Mouse (Mus musculus) liver, adult (tissue): ENCODE data around the gene Ank3.

Experiments
- GATA4 ChIP-seq: IDR thresholded peaks from 2 replicates; pipeline ENCODE4 v1.6.1; 2014; ENCODE audit warnings: mild to moderate bottlenecking, low read length; ENCODE audit not compliant: insufficient replicate concordance

Gene Ank3

DNA sequence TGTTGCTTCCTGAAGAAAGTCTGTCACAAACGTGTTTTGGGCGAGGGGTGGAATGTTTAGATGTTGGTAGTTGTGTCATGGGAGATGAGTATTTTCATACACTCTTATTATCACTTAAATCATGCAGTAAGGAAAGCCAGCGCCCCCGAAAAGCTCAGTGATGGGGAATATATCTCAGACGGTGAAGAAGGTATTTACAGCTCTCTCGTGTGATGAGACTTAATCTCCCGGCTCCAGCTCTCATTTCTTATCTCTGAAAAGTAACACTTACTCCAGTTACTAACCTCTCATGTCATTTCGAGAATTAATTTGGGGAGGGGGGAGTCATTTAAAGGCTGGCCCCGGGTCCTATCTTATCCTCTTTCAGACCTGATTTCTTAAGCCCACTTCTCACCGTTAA lies 505.7 kb downstream of the Ank3 start:
- no peak for TF ChIP-seq GATA4

DNA sequence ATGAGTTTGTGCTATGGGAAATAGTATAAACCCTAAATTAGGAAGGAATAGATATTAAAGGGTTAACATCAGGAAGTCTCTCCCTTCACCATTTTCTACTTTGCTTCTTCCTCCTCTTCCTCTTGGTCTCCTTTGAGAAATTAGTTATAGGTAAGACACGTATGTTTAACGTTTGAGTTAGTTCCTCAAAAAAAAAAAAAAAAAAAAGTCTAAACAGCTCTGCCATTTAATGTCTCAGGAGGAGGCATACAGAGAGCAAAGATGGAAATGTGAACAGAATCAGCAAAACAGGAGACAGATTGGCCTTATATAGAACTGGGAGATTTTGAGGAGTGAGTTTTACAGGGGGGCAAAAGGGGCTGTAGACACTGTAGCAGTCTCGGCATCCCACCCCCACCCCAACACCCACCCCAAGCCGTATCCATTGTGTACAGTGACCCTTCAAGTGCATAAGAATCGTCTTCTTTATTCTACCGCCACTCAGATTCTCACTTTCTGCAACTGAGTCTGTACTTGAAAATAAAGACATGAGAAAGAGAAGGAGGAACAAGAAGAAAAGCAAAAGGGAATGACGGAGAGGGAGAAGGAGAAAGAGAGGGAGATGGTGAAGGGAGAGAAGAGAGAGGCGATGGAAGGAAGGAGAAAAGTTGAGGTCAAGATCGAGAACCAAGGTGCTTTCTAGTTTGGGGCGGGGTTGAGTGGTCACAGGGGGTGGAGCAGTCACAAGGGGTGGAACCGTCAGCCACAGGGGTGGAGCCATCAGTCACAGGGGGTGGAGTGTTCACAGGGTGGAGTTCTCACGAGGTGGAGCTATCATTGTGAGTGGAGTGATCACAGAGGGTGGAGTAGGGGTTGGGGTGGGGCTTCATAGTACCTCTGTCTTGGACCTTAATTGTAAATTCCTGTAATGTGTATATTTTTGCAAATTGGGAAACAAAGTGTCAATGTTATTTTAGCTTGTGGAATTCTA lies 509.5 kb downstream of the Ank3 start:
- no peak for TF ChIP-seq GATA4

DNA sequence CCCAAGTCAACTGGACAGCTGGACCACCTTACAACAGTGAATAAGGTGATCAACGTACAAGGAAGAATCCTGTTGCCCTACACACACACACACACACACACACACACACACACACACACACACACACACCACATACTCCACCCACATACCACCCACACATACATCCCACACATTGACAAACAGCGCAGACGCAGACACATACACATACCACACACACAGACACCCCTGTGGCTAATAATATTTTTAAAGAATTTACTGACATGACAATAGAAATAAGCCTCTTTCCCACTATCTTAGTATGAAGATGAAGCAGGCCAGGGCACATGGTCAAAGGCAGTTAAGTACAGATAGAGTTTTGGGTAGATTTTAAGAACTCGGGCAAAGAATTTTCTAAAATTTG lies 511.3 kb downstream of the Ank3 start:
- TF ChIP-seq GATA4, result no peak

DNA sequence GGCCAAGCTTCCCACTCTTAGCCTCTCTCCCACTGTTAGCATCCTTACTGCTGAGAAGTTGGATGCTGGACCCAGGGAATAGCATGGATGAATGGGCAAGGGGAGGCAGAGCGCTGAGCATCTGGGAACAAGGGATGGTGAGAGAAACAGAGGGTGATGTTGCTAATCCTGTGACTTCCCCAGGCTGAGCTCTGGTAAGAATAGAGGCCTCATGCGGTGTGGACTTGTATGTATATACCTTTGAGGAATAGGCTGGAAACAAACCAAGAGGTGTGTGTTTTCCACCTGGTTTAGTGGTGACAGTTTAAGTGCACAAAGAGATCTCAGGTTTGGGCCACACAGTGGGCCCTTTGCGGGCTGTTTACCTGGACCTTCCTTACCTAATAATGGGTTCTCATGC lies 517.0 kb downstream of the Ank3 start:
- TF ChIP-seq GATA4, result no peak

DNA sequence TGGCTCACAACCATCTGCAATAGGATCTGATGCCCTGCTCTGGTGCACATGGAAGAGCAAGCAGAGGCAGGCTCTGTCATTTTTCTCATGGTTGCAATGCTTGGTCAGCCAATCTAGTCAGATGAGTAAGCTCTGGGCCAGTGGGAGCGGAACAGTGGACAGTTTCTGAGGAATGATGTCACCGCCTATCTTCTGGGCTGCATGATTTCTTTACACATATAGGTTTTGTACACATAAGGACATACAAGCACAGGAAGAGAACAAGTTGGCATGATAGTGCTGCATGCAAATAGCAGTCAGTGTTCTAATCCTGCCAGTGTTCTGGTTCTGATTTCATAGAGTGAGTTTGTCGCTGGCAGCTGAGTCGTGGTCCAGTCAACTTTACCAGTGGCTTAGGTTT lies 517.6 kb downstream of the Ank3 start:
- TF ChIP-seq GATA4, result no peak

DNA sequence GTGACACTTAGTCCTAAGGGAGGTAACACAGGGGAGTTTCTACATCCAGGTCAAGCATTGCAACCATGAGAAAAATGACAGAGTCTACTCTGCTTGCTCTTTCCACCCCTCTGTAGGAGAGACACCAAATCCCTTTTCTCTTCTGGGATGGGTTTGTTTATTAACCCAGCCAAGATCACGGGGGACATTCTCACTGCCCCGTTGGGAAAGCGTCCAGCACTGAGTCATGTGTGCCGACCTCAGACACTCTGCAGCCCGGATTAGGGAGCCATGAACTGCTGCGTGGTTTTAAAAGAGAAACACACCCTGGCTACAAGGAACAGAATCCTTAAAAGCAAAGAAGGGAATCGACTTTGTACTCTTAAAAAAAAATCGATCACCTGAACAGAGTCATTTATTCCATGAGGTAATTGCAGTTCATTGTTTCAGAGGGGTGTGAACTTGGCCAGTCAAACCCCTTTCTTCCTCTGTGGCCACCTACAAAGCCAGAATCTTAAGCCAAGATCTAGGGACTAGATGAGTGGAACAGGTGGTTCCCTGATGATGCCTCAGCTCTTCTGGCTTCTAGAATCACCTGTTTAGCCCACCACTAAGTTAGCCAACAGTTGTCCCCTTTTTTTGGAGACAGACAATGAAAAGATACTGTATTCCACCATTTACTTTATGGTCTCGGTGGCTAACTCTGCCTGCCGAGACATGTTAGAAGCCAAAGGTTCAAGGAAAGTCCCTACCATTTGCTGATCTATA lies 518.3 kb downstream of the Ank3 start:
- no peak for TF ChIP-seq GATA4

DNA sequence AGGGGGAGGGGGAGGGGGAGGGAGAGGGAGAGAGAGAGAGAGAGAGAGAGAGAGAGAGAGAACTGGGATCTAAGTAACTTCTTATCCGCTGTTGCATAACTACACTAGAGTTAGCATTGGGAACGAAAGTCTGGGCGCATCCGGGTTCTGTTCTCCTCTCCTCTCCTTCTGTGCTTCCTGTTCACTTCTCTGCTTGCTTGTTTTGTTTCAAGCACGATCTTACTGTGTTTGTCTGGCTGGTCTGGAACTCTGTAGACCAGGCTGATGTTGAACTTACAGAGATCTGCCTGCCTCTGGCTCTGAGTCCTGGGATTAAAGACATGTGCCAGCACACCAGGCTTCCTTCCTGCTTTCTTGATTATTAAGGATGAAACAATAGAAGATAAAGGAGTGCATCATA lies 519.1 kb downstream of the Ank3 start:
- no peak for TF ChIP-seq GATA4

DNA sequence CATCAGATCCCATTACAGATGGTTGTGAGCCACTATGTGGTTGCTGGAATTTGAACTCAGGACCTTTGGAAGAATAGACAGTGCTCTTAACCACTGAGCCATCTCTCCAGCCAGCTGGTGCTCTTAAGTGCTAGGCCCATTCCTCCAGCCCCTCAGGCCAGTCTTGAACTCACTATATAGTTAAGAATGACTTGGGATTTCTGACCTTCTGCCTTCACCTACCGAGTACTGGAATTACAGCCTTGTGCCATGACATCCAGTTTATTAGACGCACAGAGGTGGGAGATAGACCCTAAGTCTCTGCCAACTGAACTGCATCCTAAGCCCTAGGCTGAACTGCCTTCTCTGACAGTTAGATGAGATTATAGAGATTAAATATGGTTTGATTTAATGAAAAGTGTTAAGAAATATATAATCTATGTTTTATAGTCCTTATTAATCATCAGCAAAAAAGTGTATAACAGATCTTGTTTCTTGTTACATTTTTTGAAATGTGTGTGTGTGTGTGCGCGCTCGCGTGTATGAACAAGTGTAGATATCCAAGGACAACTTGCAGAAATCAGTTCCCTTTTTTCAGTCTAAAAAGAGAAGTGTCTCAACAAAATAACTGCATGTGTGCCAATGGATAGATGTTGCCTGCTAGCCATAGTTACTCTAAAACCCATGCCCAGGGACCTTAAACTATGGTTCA lies 520.0 kb downstream of the Ank3 start:
- TF ChIP-seq GATA4, result no peak

DNA sequence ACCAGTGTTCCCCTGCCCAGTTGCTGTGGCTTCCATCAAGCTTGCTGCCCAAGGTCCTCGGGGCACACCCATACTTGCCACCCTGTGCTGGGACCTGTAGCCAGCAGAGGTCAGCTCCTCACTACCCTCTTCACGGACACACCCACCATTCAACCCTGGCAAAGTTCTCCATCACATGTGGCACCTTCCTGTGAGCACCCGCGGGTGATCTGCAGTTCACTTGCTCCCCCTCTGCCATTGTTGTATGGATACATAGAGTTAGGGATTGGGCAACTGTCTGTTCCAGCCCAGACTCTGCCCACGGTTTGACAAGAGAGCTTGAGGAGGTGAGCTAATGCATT lies 520.5 kb downstream of the Ank3 start:
- no peak for TF ChIP-seq GATA4

DNA sequence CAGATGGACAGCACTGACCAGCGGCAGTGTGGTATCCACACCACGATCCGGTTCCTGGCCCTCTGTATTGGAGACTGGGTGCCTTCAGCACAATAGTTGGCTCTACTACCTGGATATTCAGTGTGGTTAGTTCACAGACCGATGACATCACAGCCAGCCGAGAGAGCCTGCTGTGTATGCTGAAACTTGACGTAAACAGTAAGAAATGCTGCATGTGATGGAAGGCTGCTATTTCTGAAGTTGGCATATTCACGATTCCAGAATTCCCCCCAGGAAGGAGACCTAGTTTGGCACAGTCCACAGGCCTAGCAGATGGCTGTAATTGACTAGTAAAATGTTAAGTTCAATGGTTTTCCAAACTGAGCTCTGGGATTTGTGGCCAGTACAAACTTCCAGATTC lies 521.2 kb downstream of the Ank3 start:
- no peak for TF ChIP-seq GATA4

DNA sequence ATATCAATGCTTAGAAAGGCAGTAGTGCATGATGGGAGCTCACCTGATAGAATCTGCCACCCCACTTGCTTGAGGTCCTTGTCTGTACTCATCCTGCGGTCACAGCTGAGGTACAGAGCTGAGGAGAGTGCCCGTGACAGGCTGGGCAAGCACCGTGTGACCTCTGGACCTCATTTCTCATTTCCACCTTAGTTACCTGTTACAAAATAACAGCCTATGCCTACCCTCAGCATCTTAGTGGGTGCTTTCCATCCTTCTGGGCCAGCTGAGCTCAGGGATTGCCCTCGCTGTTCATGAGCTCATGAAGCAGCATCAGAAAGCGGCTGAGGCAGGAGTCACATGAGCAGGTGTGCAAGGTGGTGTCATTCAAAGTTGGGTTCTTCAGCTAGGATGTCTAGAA lies 523.5 kb downstream of the Ank3 start:
- no peak for TF ChIP-seq GATA4

DNA sequence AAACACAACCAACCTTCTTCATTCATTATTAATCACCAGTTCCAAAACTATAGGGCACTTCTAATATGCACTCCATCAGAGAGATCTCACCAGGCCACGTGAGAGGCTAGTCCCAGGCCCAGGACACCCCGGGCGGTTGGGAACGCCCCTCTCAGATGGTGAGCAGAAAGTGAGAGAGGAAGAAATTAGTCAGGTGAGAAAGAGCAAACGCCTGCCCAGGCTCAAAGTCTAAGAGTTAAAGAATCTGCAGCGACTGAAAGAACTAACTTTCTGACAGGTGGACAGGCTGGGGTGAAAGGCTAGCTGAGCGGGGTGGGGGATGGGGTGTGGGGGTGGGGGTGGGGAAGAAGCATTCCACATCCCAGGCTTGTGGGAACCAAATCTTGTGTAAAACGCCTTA lies 525.2 kb downstream of the Ank3 start:
- TF ChIP-seq GATA4, result no peak

DNA sequence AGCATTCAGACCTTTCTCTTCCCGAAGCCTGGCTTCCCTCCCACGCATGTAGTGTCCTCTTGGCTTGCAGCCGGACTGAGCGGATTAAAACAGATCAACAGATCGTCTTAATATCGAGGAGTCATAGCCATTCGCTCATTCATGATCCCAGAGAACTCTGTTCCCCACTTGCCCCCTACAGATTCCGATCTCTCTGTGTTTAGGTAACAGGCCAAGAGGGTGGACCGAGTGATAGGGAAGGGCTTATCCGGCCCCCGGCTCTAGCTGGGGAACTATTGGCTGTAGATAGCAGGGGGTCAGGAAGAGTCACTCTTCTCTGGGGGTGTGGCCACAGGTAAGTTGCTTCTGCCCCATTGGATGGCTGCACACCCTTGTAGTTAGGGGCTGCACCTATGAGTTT lies 525.7 kb downstream of the Ank3 start:
- TF ChIP-seq GATA4, result peak; percentile 76; the same call in 1 of the 2 replicates

DNA sequence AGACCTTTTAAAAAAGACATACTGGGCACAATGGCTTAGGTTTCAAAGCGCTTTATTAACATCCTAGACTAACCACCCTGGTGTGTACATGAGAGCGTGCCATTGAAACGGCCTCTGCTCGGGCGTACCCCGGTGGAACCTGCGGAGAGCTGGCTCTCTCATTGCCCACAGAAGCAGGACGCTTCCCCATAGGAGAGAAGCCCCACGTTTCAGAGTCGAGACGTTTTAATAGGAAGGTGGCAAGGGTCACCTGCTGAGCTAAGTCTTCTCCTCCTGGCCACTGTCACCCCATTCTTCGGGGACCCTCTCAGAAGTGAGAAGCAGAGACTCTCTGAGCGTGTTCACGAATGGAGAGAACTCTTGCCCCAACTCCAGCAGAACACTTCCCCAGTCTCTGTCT lies 526.3 kb downstream of the Ank3 start:
- no peak for TF ChIP-seq GATA4

DNA sequence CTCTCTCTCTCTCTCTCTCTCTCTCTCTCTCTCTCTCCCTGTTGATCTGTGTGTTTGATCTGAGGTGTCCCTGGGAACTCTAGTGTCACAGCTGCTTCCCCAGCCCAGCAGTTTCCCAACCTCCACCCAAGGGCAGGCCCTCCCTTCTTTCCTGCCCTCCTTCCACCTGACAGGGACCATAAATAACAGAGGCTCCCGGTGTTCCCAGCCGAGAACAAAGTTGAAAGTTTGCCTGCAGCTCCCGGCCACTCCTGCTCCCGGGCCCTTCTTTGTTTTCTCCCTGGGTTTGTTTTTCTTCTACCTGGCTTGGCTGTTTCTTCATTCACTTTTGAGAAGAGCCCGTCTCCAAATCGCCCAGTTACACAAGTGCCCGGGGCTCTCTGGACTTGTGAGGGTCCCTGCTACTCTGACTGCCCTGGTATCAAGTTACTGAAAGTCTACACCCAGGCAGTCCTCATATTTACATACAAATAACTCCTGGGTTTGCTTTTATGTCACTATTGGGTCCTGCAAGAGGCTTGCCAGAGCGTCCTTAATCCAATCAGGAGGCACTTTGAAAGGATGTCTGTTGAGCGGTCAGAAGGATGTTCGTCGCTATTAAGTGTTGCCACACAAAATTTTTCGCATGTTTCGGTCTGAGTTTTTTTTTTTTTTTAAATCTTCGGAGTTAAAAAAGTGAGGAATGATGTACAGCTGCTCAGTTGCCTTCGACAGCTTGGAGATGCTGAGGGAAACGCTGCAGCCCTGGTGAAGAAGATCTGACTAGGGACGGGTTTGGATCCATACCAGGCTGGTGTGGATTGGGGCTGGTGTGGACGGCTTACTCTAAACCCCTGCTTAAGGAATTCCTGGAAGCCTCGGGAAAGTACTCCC lies 526.9 kb downstream of the Ank3 start:
- TF ChIP-seq GATA4, result peak; percentile 25; the same call in 1 of the 2 replicates
